Mouse (Mus musculus) activated CD4-positive, CD25-positive, alpha-beta regulatory T cell (primary cell): ENCODE measurements around the gene Bora. TPM values are rescaled to one million over a fixed set of nuclear protein-coding genes. Genes with fewer than 3 reads are reported as not detected.

Experiments
- polyA plus RNA-seq, 2 experiments: library from polyadenylated mRNA; unstranded; fragments of 100-300 nt; shearing (Covaris generic); gene quantifications; one replicate each; pipeline ENCODE4 v1.2.1; 2017

The Bora gene
- 10 to 100 TPM; 26.9 to 38.4 TPM for polyA plus RNA-seq

DNA sequence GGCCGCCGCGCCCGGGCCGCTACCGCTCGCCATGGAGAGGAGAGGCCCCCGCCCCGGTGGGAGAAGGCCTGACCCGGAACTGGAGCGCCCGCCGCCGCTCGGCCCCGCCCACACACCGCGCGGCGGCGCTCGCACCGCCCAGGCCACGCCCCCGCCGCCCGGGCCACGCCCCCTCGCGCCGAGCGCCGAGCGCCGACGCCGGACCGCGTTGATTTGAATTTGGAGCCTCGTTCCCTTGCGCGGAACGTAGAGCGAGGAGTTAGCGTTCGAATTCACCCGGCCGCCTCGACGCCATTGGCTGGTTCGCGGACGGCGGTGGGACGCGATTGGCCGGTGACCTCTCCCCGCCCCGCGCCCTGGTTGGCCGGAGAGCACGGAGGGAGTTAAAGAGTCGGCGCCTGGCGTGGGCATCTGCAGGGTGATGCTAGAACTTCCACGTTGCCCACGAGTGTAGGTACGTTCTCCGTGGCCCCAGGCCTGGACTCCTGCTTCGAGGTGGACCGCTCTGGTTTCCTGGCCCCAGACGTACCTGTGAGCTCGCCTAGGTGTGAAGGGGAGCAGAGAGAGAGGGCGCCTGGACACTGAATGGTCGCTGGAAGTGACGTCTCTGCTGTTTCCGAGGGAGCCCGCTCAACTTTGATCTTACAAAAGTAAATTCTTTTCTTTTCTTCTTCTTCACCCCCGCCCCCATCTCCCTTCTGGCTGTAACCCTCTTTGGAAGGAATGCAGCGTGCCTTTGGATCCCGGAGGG, at the start of gene Bora, which contains the start of gene Mzt1:
Bora (plus strand) TSS at position 192 of the 751 bp plus-strand sequence.
Mzt1 (minus strand) TSS at position 104 of the 751 bp plus-strand sequence.

DNA sequence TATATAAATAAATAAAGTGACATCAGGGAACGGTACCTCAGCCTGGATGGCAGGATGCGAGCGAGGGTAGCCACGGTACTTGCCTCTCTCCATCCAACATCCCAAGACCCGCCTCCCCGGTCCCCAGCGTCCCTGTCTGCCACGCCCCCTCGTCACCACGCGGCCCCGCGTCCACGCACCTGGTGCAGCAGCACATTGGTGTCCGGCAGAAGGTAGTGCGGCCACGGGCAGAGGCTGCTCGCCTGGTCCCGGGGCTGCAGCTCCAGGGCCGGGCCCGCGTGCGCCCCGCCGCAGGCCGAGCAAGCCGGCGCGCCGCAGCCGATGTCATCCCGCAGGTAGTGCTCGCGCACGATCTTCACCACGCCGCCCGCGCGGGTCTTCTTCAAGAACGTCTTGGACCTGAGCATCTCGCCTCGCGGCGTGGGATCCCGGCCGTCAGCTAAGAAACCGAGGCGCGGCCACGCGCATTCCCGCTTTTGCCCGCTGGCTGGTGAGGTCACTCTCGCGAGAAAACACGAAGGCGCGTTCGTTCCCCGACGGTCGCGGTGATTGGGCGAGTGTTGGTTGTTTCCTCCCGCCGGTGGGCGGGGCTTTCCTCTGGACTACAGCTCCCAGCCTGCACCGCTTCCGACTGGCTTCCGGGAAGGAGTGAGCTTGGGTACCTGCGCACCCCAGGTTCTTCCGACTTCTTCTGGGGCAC, 53.4 kb downstream of the Bora start, which contains the start of the genes Pibf1 and Dis3:
Pibf1 (plus strand) TSS at position 158 of the 700 bp plus-strand sequence.
Dis3 (minus strand) TSS at position 504 of the 700 bp plus-strand sequence.

Other genes starting within 250 kb of the Bora start
- gene Rpl36a-ps1, start 51.9 kb upstream of the Bora start, polyA plus RNA-seq, result 1 to 10 TPM; 8.7 to 9.4 TPM
- gene Mzt1, start 88 bp upstream of the Bora start, polyA plus RNA-seq, result 10 to 100 TPM; 51.3 to 57.4 TPM
- 10 to 100 TPM; 12.3 to 20.4 TPM for gene Pibf1, start 53.2 kb downstream of the Bora start, polyA plus RNA-seq
- 10 to 100 TPM; 19.5 to 33.2 TPM for gene Dis3, start 53.5 kb downstream of the Bora start, polyA plus RNA-seq